Mouse (Mus musculus) kidney, postnatal 36 days (tissue): ENCODE measurements around the gene Tpm3-rs7.
"Not testable (repeated sequence)": the region's sequence is repeated elsewhere in the genome, so short reads cannot be mapped to it uniquely, and the experiment has no call there.

Source experiments
- DNase-seq, 2 experiments: peaks; one replicate each; pipeline ENCODE4 v3.0.0; 2021 to 2022; ENCODE audit warnings: mixed read lengths in 2 of 2

Gene Tpm3-rs7

DNA sequence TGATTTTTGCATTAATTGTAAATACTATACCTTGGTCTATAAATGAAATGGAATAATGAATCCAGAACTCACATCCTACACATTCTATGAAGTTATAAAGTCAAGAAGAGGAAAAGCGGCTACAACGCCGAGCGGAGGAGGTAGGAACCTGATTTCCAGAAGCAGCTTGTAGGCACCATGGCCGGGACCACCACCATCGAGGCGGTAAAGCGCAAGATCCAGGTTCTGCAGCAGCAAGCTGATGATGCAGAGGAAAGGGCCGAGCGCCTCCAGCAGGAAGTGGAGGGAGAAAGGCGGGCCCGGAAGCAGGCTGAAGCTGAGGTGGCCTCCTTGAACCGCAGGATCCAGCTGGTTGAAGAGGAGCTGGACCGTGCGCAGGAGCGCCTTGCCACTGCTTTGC is at the start of gene Tpm3-rs7:
Gene Tpm3-rs7, plus strand, starts transcription at position 110 of the 400 bp plus-strand sequence.
- DNase-seq = not testable (repeated sequence)

DNA sequence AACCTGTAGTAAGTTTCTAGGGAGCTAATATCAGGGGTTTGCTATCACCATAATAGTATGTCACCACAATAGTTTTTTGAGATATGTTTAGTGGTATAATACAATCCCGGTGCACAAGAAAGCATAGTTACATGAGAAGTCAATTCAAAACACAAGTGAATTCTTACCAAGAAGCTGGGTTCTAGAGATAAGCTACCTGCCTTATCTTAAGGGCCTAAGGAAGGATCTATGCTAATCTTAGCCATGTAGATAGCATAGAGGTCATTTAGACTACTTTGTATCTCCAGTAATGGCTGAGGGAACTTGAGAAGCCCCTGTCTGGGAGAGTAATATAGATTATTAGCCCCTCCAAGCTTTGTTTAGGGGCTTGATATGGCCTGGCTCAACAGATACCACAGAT is 2.6 kb downstream of the Tpm3-rs7 start:
- no peak for DNase-seq

DNA sequence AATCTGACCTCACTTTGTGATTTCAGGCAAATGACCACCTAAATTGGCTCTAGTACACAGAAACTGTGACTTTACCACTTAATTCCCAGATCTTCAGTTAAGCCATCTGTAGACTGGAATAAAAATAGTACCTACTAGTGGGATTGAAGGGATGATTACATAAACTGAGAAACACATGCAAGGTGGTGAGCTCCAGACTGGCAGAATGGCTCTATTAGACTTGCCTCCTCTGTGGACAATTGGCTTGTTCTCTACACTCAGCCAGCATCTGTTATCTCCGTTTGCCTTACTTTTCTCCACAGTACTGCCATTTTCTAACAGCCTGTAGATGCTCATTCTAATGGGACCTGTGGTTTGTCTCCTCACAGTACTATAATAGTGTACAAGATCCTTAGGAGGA is 49.0 kb downstream of the Tpm3-rs7 start:
- DNase-seq = no peak
